Comparison of ENCODE assay signal across 8 mouse cellular contexts in the genomic region with DNA sequence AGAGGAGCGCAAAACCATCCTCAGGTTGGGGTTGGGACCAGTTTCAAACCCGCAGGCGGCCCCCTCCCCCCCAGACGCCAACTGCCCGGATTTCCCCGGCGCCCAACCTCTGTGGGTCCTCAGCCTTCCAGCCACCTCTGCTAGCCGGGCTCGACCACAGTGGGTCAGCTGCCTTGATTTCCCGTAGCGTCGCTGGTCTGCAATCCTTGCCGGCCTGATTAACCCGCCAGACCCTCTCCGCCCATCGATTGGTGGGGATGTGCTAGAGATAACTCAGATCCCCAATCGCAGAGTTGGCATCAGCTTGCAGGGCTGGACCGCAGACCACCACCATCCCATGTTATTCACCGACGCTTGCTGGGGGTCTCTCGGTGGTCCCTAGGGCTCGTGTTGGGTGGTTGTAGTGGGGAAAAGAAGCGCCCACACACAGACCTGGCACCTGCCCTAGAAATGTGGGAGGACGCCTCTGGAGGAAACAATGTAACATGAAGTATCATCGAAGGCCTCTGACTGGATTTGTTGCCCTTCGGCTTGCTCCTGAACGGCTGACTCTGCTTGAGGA. TPM values are rescaled to one million over a fixed set of nuclear protein-coding genes. Genes with fewer than 3 reads are reported as not detected.
DNase-seq lines count a peak whose midpoint lies in the region; ATAC-seq and TF ChIP-seq lines count a peak whose summit lies in the region.

No protein-coding gene starts in this region.

- peak; percentile 24 for ATAC-seq in granulocyte monocyte progenitor cell, adult 5-6 weeks (replicated peaks; ENCODE audit: poor library complexity, severe bottlenecking)
- peak; percentile 52 for ATAC-seq in liver, embryonic 14.5 days (ENCODE audit: insufficient read depth)
- peak; percentile 73; the same call in 1 of the 2 replicates for ATAC-seq in stomach, embryonic 14.5 days (ENCODE audit: insufficient number of reproducible peaks, insufficient read depth, low FRiP score, low read depth)
- ATAC-seq in frontal cortex, adult (ENCODE audit: low TSS enrichment): no peak; the same call in none of the 2 replicates

- H3K4me2 ChIP-seq in liver, embryonic 14.5 days (ENCODE audit: low read depth): peak overlapping the region; percentile 81
- H3K4me2 ChIP-seq in stomach, embryonic 14.5 days (replicated peaks; ENCODE audit: low read depth, low read length): peak overlapping the region; percentile 92

- no peak for TF ChIP-seq POLR2A in bone marrow, adult 2 months (IDR thresholded peaks at IDR 0.05; ENCODE audit: borderline replicate concordance, control insufficient read depth, low read depth, low read length)

- peaks cover 2% of the 10 kb centered on the region; the same call in 1 of the 2 replicates for H3K4me1 ChIP-seq in bone marrow, adult 2 months (ENCODE audit: control insufficient read depth, insufficient read depth, low read length)
- H3K4me1 ChIP-seq in liver, embryonic 14.5 days (replicated peaks; ENCODE audit: control insufficient read depth in 2 of 2, insufficient read depth in 2 of 2, low read length in 1 of 2): peaks cover 9 to 12% of the 10 kb centered on the region in 2 experiments
- H3K4me1 ChIP-seq in stomach, embryonic 14.5 days (ENCODE audit: control insufficient read depth, insufficient read depth, low read length): peaks cover 14% of the 10 kb centered on the region; the same call in 1 of the 2 replicates

- under 1% methylated on average over 27 of the region's 27 CpGs for WGBS in bone marrow, adult 2 months
- 1% methylated on average over 27 of the region's 27 CpGs for WGBS in liver, embryonic 14.5 days (ENCODE audit: insufficient replicate concordance)
- WGBS in stomach, embryonic 14.5 days: under 1% methylated on average over 27 of the region's 27 CpGs

- no peak for TF ChIP-seq CTCF in layer of hippocampus, adult 2 months (conservative IDR thresholded peaks at IDR 0.05)
- no peak for TF ChIP-seq CTCF in bone marrow, adult 2 months (IDR thresholded peaks at IDR 0.05; ENCODE audit: control insufficient read depth, insufficient read depth, low read length)
- no peak for TF ChIP-seq CTCF in liver, embryonic 14.5 days (IDR thresholded peaks at IDR 0.05; ENCODE audit: low read depth)

- H3K27me3 ChIP-seq in liver, embryonic 14.5 days (ENCODE audit: control insufficient read depth, insufficient read depth, low read length): no peaks in the 10 kb centered on the region
- H3K27me3 ChIP-seq in stomach, embryonic 14.5 days (ENCODE audit: control insufficient read depth, insufficient read depth, low read length): no peaks in the 10 kb centered on the region

- peak overlapping the region; percentile 98 for H3K4me3 ChIP-seq in layer of hippocampus, adult 2 months
- H3K4me3 ChIP-seq in bone marrow, adult 2 months (replicated peaks; ENCODE audit: control insufficient read depth, low read depth, low read length): peak overlapping the region; percentile 92
- peak overlapping the region; percentile 87 to 88 for H3K4me3 ChIP-seq in liver, embryonic 14.5 days (ENCODE audit: insufficient read depth in 1 of 2, low read depth in 2 of 2, low read length in 2 of 2)
- H3K4me3 ChIP-seq in stomach, embryonic 14.5 days (ENCODE audit: low read depth, low read length): peak overlapping the region; percentile 96

- no peaks in the 10 kb centered on the region for H3K36me3 ChIP-seq in liver, embryonic 14.5 days (replicated peaks; ENCODE audit: control insufficient read depth, insufficient read depth, low read depth)
- no peaks in the 10 kb centered on the region for H3K36me3 ChIP-seq in stomach, embryonic 14.5 days (ENCODE audit: control insufficient read depth, insufficient read depth, low read length)

- H3K9ac ChIP-seq in liver, embryonic 14.5 days (replicated peaks): peak overlapping the region; percentile 95
- H3K9ac ChIP-seq in stomach, embryonic 14.5 days (replicated peaks; ENCODE audit: low read depth, low read length): peak overlapping the region; percentile 87

- H3K9me3 ChIP-seq in liver, embryonic 14.5 days (ENCODE audit: control insufficient read depth, low read length): no peaks in the 10 kb centered on the region
- H3K9me3 ChIP-seq in stomach, embryonic 14.5 days (ENCODE audit: control insufficient read depth, low read depth, low read length): no peaks in the 10 kb centered on the region

- peak overlapping the region; percentile 96 for H3K27ac ChIP-seq in layer of hippocampus, adult 2 months
- peak overlapping the region; percentile 80 for H3K27ac ChIP-seq in bone marrow, adult 2 months (ENCODE audit: control insufficient read depth, insufficient read depth, low read depth, low read length, poor library complexity)
- peak overlapping the region; percentile 59 for H3K27ac ChIP-seq in liver, embryonic 14.5 days
- peak overlapping the region; percentile 82 for H3K27ac ChIP-seq in stomach, embryonic 14.5 days (ENCODE audit: low read length)

- no peak for DNase-seq in layer of hippocampus, adult 2 months (ENCODE audit: low spot score in 2 of 2)
- DNase-seq in layer of hippocampus, adult 11-12 months (ENCODE audit: low spot score): no peak
- DNase-seq in liver, embryonic 14.5 days (ENCODE audit: low read depth in 3 of 3, low spot score in 3 of 3): peak in 1 of 3 experiments; percentile 20
- no peak for DNase-seq in adrenal gland, postnatal 25 days

- no peak for TF ChIP-seq EP300 in liver, embryonic 14.5 days (IDR thresholded peaks at IDR 0.05; ENCODE audit: low read depth)

RNA-seq across cellular contexts. Expression of a gene that starts 0.5 kb away (rescaled TPM):
- 10 to 100 TPM; 54.2 to 59.8 TPM for total RNA-seq in layer of hippocampus, adult 2 months (2021)
- polyA plus RNA-seq in bone marrow, adult 2 months (2011; ENCODE audit: insufficient read depth, insufficient read length, low replicate concordance, missing spikeins): 14.6 and 26.3 TPM in 2 replicates
- 30.4 and 43.7 TPM in 2 replicates for total RNA-seq in granulocyte monocyte progenitor cell, adult 5-6 weeks (2014; fragmentation: Nextera tagmentation)
- total RNA-seq in granulocyte monocyte progenitor cell, adult 5-6 weeks (2017): 40.0 and 47.6 TPM in 2 replicates
- 9.5 and 11.0 TPM in 2 replicates for polyA plus RNA-seq in liver, embryonic 14.5 days (2012; rRNA removed)
- 31.2 and 36.9 TPM in 2 replicates for polyA plus RNA-seq in liver, embryonic 14.5 days (2014; fragmentation: Nextera tagmentation; extraction: Ambion mirVana)
- 120 and 131 TPM in 2 replicates for polyA plus RNA-seq in stomach, embryonic 14.5 days (2014; fragmentation: Nextera tagmentation; extraction: Ambion mirVana)
- total RNA-seq in adrenal gland, postnatal 25 days (2021): 67.6 and 84.9 TPM in 2 replicates

RNA-seq across cellular contexts. Expression of a gene that starts 10.9 kb away (rescaled TPM):
- total RNA-seq in layer of hippocampus, adult 2 months (2021): 100 to 1,000 TPM; 252 to 268 TPM
- 19.8 TPM in 2 replicates for polyA plus RNA-seq in bone marrow, adult 2 months (2011; ENCODE audit: insufficient read depth, insufficient read length, low replicate concordance, missing spikeins)
- total RNA-seq in granulocyte monocyte progenitor cell, adult 5-6 weeks (2014; fragmentation: Nextera tagmentation): 4.5 and 6.6 TPM in 2 replicates
- total RNA-seq in granulocyte monocyte progenitor cell, adult 5-6 weeks (2017): 7.8 and 12.3 TPM in 2 replicates
- polyA plus RNA-seq in liver, embryonic 14.5 days (2012; rRNA removed): 11.1 and 15.2 TPM in 2 replicates
- 30.6 and 33.3 TPM in 2 replicates for polyA plus RNA-seq in liver, embryonic 14.5 days (2014; fragmentation: Nextera tagmentation; extraction: Ambion mirVana)
- 40.3 and 45.6 TPM in 2 replicates for polyA plus RNA-seq in stomach, embryonic 14.5 days (2014; fragmentation: Nextera tagmentation; extraction: Ambion mirVana)
- total RNA-seq in adrenal gland, postnatal 25 days (2021): 61.8 and 82.6 TPM in 2 replicates

RNA-seq across cellular contexts. Expression of a gene that starts 32.0 kb away (rescaled TPM):
- 100 to 1,000 TPM; 163 to 167 TPM for total RNA-seq in layer of hippocampus, adult 2 months (2021)
- 40.1 and 41.2 TPM in 2 replicates for polyA plus RNA-seq in bone marrow, adult 2 months (2011; ENCODE audit: insufficient read depth, insufficient read length, low replicate concordance, missing spikeins)
- total RNA-seq in granulocyte monocyte progenitor cell, adult 5-6 weeks (2014; fragmentation: Nextera tagmentation): 111 and 118 TPM in 2 replicates
- 36.5 and 67.4 TPM in 2 replicates for total RNA-seq in granulocyte monocyte progenitor cell, adult 5-6 weeks (2017)
- 55.7 and 57.7 TPM in 2 replicates for polyA plus RNA-seq in liver, embryonic 14.5 days (2012; rRNA removed)
- polyA plus RNA-seq in liver, embryonic 14.5 days (2014; fragmentation: Nextera tagmentation; extraction: Ambion mirVana): 112 and 113 TPM in 2 replicates
- polyA plus RNA-seq in stomach, embryonic 14.5 days (2014; fragmentation: Nextera tagmentation; extraction: Ambion mirVana): 205 and 233 TPM in 2 replicates
- total RNA-seq in adrenal gland, postnatal 25 days (2021): 230 and 245 TPM in 2 replicates

RNA-seq across cellular contexts. Expression of a gene that starts 32.2 kb away (rescaled TPM):
- total RNA-seq in layer of hippocampus, adult 2 months (2021): 10 to 100 TPM; 24.8 to 28.1 TPM
- polyA plus RNA-seq in bone marrow, adult 2 months (2011; ENCODE audit: insufficient read depth, insufficient read length, low replicate concordance, missing spikeins): 9.5 and 16.1 TPM in 2 replicates
- 90.9 and 122 TPM in 2 replicates for total RNA-seq in granulocyte monocyte progenitor cell, adult 5-6 weeks (2014; fragmentation: Nextera tagmentation)
- total RNA-seq in granulocyte monocyte progenitor cell, adult 5-6 weeks (2017): 101 and 118 TPM in 2 replicates
- 16.6 and 26.3 TPM in 2 replicates for polyA plus RNA-seq in liver, embryonic 14.5 days (2012; rRNA removed)
- polyA plus RNA-seq in liver, embryonic 14.5 days (2014; fragmentation: Nextera tagmentation; extraction: Ambion mirVana): 20.6 and 25.9 TPM in 2 replicates
- polyA plus RNA-seq in stomach, embryonic 14.5 days (2014; fragmentation: Nextera tagmentation; extraction: Ambion mirVana): 76.2 and 87.5 TPM in 2 replicates
- 56.7 and 72.4 TPM in 2 replicates for total RNA-seq in adrenal gland, postnatal 25 days (2021)

RNA-seq across cellular contexts. Expression of a gene that starts 47.2 kb away (rescaled TPM):
- 10 to 100 TPM; 30.5 to 34.0 TPM for total RNA-seq in layer of hippocampus, adult 2 months (2021)
- 6.0 and 6.2 TPM in 2 replicates for polyA plus RNA-seq in bone marrow, adult 2 months (2011; ENCODE audit: insufficient read depth, insufficient read length, low replicate concordance, missing spikeins)
- 17.4 and 24.0 TPM in 2 replicates for total RNA-seq in granulocyte monocyte progenitor cell, adult 5-6 weeks (2014; fragmentation: Nextera tagmentation)
- total RNA-seq in granulocyte monocyte progenitor cell, adult 5-6 weeks (2017): 12.1 and 15.0 TPM in 2 replicates
- polyA plus RNA-seq in liver, embryonic 14.5 days (2012; rRNA removed): 5.6 and 6.8 TPM in 2 replicates
- 4.2 and 4.9 TPM in 2 replicates for polyA plus RNA-seq in liver, embryonic 14.5 days (2014; fragmentation: Nextera tagmentation; extraction: Ambion mirVana)
- 25.8 and 28.9 TPM in 2 replicates for polyA plus RNA-seq in stomach, embryonic 14.5 days (2014; fragmentation: Nextera tagmentation; extraction: Ambion mirVana)
- 51.6 and 65.6 TPM in 2 replicates for total RNA-seq in adrenal gland, postnatal 25 days (2021)
